Mouse (Mus musculus): ENCODE data around the gene Cmss1. TPM values are rescaled to one million over a fixed set of nuclear protein-coding genes. Genes with fewer than 3 reads are reported as not detected.
"Not testable (repeated sequence)": the region's sequence is repeated elsewhere in the genome, so short reads cannot be mapped to it uniquely, and the experiment has no call there.

Gene Cmss1
- polyA plus RNA-seq, 1 experiment from 2014 or later = 45.2 TPM

- WGBS = 38% methylated on average over 4 of the region's 4 CpGs
These were observed 193.9 kb downstream of the Cmss1 start for GRCm38 (mm10) chr16:57412766-57413165.

GRCm38 (mm10) chr16:57403825-57404224 is 202.8 kb downstream of the Cmss1 start:
- peak overlapping the region; percentile 33; the same call in 1 of the 2 replicates for H3K27ac ChIP-seq
- H3K4me1 ChIP-seq (replicated peaks) = 0 out of 2 replicates have a peak, but pooled peaks cover 7% of the 10 kb centered on the region
- H3K27me3 ChIP-seq (replicated peaks) = no peaks in the 10 kb centered on the region
- no peak overlapping the region for H3K4me3 ChIP-seq (replicated peaks)
- no peak overlapping the region for H3K4me2 ChIP-seq (replicated peaks)
- WGBS = 56% methylated on average over 5 of the region's 5 CpGs
- no peak for ATAC-seq
- H3K9ac ChIP-seq = no peak overlapping the region
- no peaks in the 10 kb centered on the region for H3K36me3 ChIP-seq
- H3K9me3 ChIP-seq = no peaks in the 10 kb centered on the region

More at GRCm38 (mm10) chr16:57412766-57413165, 193.9 kb downstream of the Cmss1 start:
- no peak for ATAC-seq
- no peak overlapping the region for H3K4me3 ChIP-seq (replicated peaks)
- H3K4me2 ChIP-seq (replicated peaks) = no peak overlapping the region
- H3K9ac ChIP-seq = no peak overlapping the region
- no peaks in the 10 kb centered on the region for H3K36me3 ChIP-seq
- H3K9me3 ChIP-seq = no peaks in the 10 kb centered on the region
- no peaks in the 10 kb centered on the region for H3K27me3 ChIP-seq (replicated peaks)
- H3K4me1 ChIP-seq (replicated peaks) = no peaks in the 10 kb centered on the region
- no peak overlapping the region for H3K27ac ChIP-seq

- H3K9me3 ChIP-seq = no peaks in the 10 kb centered on the region
- 0 out of 2 replicates have a peak, but pooled peaks cover 7% of the 10 kb centered on the region for H3K4me1 ChIP-seq (replicated peaks)
- no peak overlapping the region for H3K27ac ChIP-seq
- H3K4me2 ChIP-seq (replicated peaks) = no peak overlapping the region
- ATAC-seq = no peak
- H3K9ac ChIP-seq = no peak overlapping the region
- WGBS = 83% methylated on average over 4 of the region's 4 CpGs
- H3K4me3 ChIP-seq (replicated peaks) = no peak overlapping the region
- H3K36me3 ChIP-seq = no peaks in the 10 kb centered on the region
- no peaks in the 10 kb centered on the region for H3K27me3 ChIP-seq (replicated peaks)
These were observed 203.8 kb downstream of the Cmss1 start for GRCm38 (mm10) chr16:57402910-57403309.

- no peak overlapping the region for H3K4me2 ChIP-seq (replicated peaks)
- H3K4me3 ChIP-seq (replicated peaks) = no peak overlapping the region
- WGBS = 25% methylated on average over 6 of the region's 6 CpGs
- no peaks in the 10 kb centered on the region for H3K27me3 ChIP-seq (replicated peaks)
- peak overlapping the region; percentile 69 for H3K27ac ChIP-seq
- no peaks in the 10 kb centered on the region for H3K9me3 ChIP-seq
- peak; percentile 55 for ATAC-seq
- H3K4me1 ChIP-seq (replicated peaks) = 0 out of 2 replicates have a peak, but pooled peaks cover 7% of the 10 kb centered on the region
- H3K9ac ChIP-seq = no peak overlapping the region
- no peaks in the 10 kb centered on the region for H3K36me3 ChIP-seq
These were observed 205.0 kb downstream of the Cmss1 start for GRCm38 (mm10) chr16:57401702-57402101.

- Histone ChIP-seq H3K36me3 (no peaks in the 10 kb centered on the region), H3K9ac (no peak overlapping the region), H3K4me1 (replicated peaks) (0 out of 2 replicates have a peak, but pooled peaks cover 7% of the 10 kb centered on the region), H3K27ac (no peak overlapping the region), H3K9me3 (no peaks in the 10 kb centered on the region), H3K4me2 (replicated peaks) (no peak overlapping the region), H3K4me3 (replicated peaks) (no peak overlapping the region), H3K27me3 (replicated peaks) (no peaks in the 10 kb centered on the region)
- no peak for ATAC-seq
- 83% methylated on average over 10 of the region's 10 CpGs for WGBS
These were observed 207.1 kb downstream of the Cmss1 start for GRCm38 (mm10) chr16:57399566-57399965.

- no peaks in the 10 kb centered on the region for H3K36me3 ChIP-seq
- no peak overlapping the region for H3K4me3 ChIP-seq (replicated peaks)
- H3K4me2 ChIP-seq (replicated peaks) = no peak overlapping the region
- ATAC-seq = peak; percentile 48
- WGBS = 59% methylated on average over 18 of the region's 18 CpGs
- no peak overlapping the region for H3K27ac ChIP-seq
- no peaks in the 10 kb centered on the region for H3K27me3 ChIP-seq (replicated peaks)
- no peaks in the 10 kb centered on the region for H3K9me3 ChIP-seq
- no peak overlapping the region for H3K9ac ChIP-seq
- 0 out of 2 replicates have a peak, but pooled peaks cover 4% of the 10 kb centered on the region for H3K4me1 ChIP-seq (replicated peaks)
These were observed 208.1 kb downstream of the Cmss1 start for GRCm38 (mm10) chr16:57398387-57399214.

GRCm38 (mm10) chr16:57397845-57398244 is 208.8 kb downstream of the Cmss1 start:
- Histone ChIP-seq H3K9ac (no peak overlapping the region), H3K27me3 (replicated peaks) (no peaks in the 10 kb centered on the region), H3K9me3 (no peaks in the 10 kb centered on the region), H3K4me3 (replicated peaks) (no peak overlapping the region), H3K36me3 (no peaks in the 10 kb centered on the region), H3K4me1 (replicated peaks) (0 out of 2 replicates have a peak, but pooled peaks cover 4% of the 10 kb centered on the region), H3K4me2 (replicated peaks) (no peak overlapping the region), H3K27ac (no peak overlapping the region)
- 76% methylated on average over 6 of the region's 6 CpGs for WGBS
- no peak for ATAC-seq

- H3K27ac ChIP-seq = no peak overlapping the region
- no peaks in the 10 kb centered on the region for H3K36me3 ChIP-seq
- no peak for ATAC-seq
- H3K4me3 ChIP-seq (replicated peaks) = no peak overlapping the region
- H3K9ac ChIP-seq = no peak overlapping the region
- H3K4me1 ChIP-seq (replicated peaks) = 0 out of 2 replicates have a peak, but pooled peaks cover 4% of the 10 kb centered on the region
- no peak overlapping the region for H3K4me2 ChIP-seq (replicated peaks)
- 61% methylated on average over 6 of the region's 6 CpGs for WGBS
- no peaks in the 10 kb centered on the region for H3K9me3 ChIP-seq
- H3K27me3 ChIP-seq (replicated peaks) = no peaks in the 10 kb centered on the region
These were observed 210.4 kb downstream of the Cmss1 start for GRCm38 (mm10) chr16:57396249-57396648.

GRCm38 (mm10) chr16:57393161-57393560 is 213.5 kb downstream of the Cmss1 start:
- no peak overlapping the region for H3K4me3 ChIP-seq (replicated peaks)
- no peaks in the 10 kb centered on the region for H3K36me3 ChIP-seq
- no peak overlapping the region for H3K9ac ChIP-seq
- no peaks in the 10 kb centered on the region for H3K4me1 ChIP-seq (replicated peaks)
- H3K27me3 ChIP-seq (replicated peaks) = no peaks in the 10 kb centered on the region
- H3K27ac ChIP-seq = peak overlapping the region; percentile 65
- 45% methylated on average over 11 of the region's 11 CpGs for WGBS
- ATAC-seq = no peak
- H3K4me2 ChIP-seq (replicated peaks) = 0 out of 2 replicates have a peak overlapping the region, but pooled peaks have one; percentile 9
- H3K9me3 ChIP-seq = no peaks in the 10 kb centered on the region

- WGBS = 48% methylated on average over 2 of the region's 2 CpGs
- no peaks in the 10 kb centered on the region for H3K9me3 ChIP-seq
- H3K4me1 ChIP-seq (replicated peaks) = no peaks in the 10 kb centered on the region
- H3K4me3 ChIP-seq (replicated peaks) = no peak overlapping the region
- no peak overlapping the region for H3K27ac ChIP-seq
- H3K9ac ChIP-seq = no peak overlapping the region
- H3K27me3 ChIP-seq (replicated peaks) = no peaks in the 10 kb centered on the region
- ATAC-seq = no peak
- H3K36me3 ChIP-seq = no peaks in the 10 kb centered on the region
- no peak overlapping the region for H3K4me2 ChIP-seq (replicated peaks)
These were observed 214.2 kb downstream of the Cmss1 start for GRCm38 (mm10) chr16:57392461-57392860.

GRCm38 (mm10) chr16:57391171-57391570 is 215.5 kb downstream of the Cmss1 start:
- H3K9me3 ChIP-seq; H3K4me3 ChIP-seq (replicated peaks); H3K36me3 ChIP-seq; H3K4me2 ChIP-seq (replicated peaks); H3K27ac ChIP-seq; H3K4me1 ChIP-seq (replicated peaks); ATAC-seq; H3K9ac ChIP-seq; H3K27me3 ChIP-seq (replicated peaks): not testable (repeated sequence)
- WGBS = 29% methylated on average over 28 of the region's 39 CpGs

GRCm38 (mm10) chr16:57389566-57390251 is 217.0 kb downstream of the Cmss1 start:
- H3K4me2 ChIP-seq (replicated peaks) = no peak overlapping the region
- no peaks in the 10 kb centered on the region for H3K4me1 ChIP-seq (replicated peaks)
- H3K9ac ChIP-seq = no peak overlapping the region
- ATAC-seq = no peak
- 88% methylated on average over 15 of the region's 15 CpGs for WGBS
- H3K27ac ChIP-seq = no peak overlapping the region
- no peaks in the 10 kb centered on the region for H3K36me3 ChIP-seq
- H3K27me3 ChIP-seq (replicated peaks) = no peaks in the 10 kb centered on the region
- no peaks in the 10 kb centered on the region for H3K9me3 ChIP-seq
- H3K4me3 ChIP-seq (replicated peaks) = no peak overlapping the region
